Mouse (Mus musculus) adrenal gland, postnatal 0 days (tissue): ENCODE measurements around the gene Vmn1r168. TPM values are rescaled to one million over a fixed set of nuclear protein-coding genes. Genes with fewer than 3 reads are reported as not detected.

Source experiments
- polyA plus RNA-seq: library from polyadenylated mRNA; unstranded; fragments of >200 nt; fragmentation: Nextera tagmentation; extraction: Ambion mirVana; gene quantifications from 2 replicates; pipeline ENCODE4 v1.2.1, GENCODE M21; 2015

Vmn1r168 gene
- polyA plus RNA-seq = not detected in 2 replicates

GRCm38 (mm10) chr7:23539432-23539831 lies at the start of gene Vmn1r168:
Vmn1r168 (plus strand) TSS chr7:23539732.

DNA sequence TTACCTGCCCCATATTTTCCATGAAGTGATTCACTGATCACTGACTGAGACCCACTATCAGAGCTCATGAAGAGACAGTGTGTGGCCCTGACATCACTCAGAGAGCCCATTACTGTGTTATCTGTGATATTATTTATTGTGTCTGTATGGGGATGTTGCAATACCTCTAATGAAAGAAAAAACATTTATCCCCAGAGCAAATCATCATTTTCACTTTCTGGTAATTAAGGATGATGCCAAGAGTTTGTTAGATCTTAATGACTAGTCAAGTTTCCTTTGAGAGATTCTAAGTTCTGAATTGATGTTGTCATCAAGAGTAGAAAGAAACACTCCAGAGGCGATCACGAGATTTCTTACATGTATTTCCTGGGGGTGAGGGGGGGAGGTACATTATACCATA lies 32.4 kb upstream of the Vmn1r168 start, which contains the start of gene Vmn1r167:
Gene Vmn1r167 (minus strand): TSS at position 101 of the 400 bp plus-strand sequence.

GRCm38 (mm10) chr7:23575226-23575625 lies 35.7 kb downstream of the Vmn1r168 start, which contains the start of gene Vmn1r169:
Vmn1r169 (plus strand) TSS chr7:23575526.

Other genes with a start within 250 kb of the Vmn1r168 start
- not detected in 2 replicates for gene Nlrp4e, start 238.5 kb upstream of the Vmn1r168 start, polyA plus RNA-seq
- not detected in 2 replicates for gene Nlrp5, start 153.8 kb upstream of the Vmn1r168 start, polyA plus RNA-seq
- not detected in 2 replicates for gene Vmn1r167, start 32.5 kb upstream of the Vmn1r168 start, polyA plus RNA-seq
- not detected in 2 replicates for gene Vmn1r169, start 35.8 kb downstream of the Vmn1r168 start, polyA plus RNA-seq
- not detected in 2 replicates for gene Vmn1r170, start 66.4 kb downstream of the Vmn1r168 start, polyA plus RNA-seq
- gene Vmn1r171, start 91.0 kb downstream of the Vmn1r168 start, polyA plus RNA-seq = not detected in 2 replicates
- not detected in 2 replicates for gene Vmn1r172, start 118.6 kb downstream of the Vmn1r168 start, polyA plus RNA-seq
- gene Vmn1r173, start 161.0 kb downstream of the Vmn1r168 start, polyA plus RNA-seq = not detected in 2 replicates
- gene Vmn1r174, start 212.5 kb downstream of the Vmn1r168 start, polyA plus RNA-seq = not detected in 2 replicates